Mouse (Mus musculus): ENCODE results near the gene Cntn1.

DNA sequence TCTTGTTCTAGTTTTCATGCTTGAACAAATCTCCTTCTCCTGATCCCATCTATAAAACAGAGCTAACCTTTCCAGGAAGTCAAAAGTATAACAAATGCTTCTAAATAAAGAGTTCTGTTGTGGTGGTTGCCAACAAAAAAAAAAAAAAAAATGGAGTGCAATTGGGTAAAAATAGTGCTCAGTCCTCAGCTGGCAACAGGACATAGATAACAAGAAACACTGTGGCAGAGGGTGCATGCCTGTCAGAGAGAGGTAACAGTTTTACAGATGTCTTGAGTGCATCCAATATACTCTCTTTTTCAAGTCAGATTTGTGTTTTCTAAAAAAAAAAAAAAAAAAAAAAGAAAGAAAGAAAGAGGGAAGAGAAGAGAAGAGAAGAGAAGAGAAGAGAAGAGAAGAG lies 313.6 kb downstream of the Cntn1 start:
- TF ChIP-seq POLR2A (IDR thresholded peaks at IDR 0.05; ENCODE audit: low read depth, low read length) = no peak
- TF ChIP-seq CTCF (IDR thresholded peaks at IDR 0.05; ENCODE audit: extremely low read depth, insufficient read depth, insufficient read length, insufficient replicate concordance) = no peak

All from spleen, adult 2 months (tissue).